Mouse (Mus musculus): ENCODE results near the gene Sycn.
"Not testable (repeated sequence)": the region's sequence is repeated elsewhere in the genome, so short reads cannot be mapped to it uniquely, and the experiment has no call there.

Gene Sycn

GRCm38 (mm10) chr7:28540526-28540925 lies at the start of gene Sycn:
TSS of gene Sycn (plus strand) at chr7:28540885.
- no peak for DNase-seq (ENCODE audit: low spot score in 2 of 2)

- no peak for DNase-seq (ENCODE audit: low spot score in 2 of 2)
Measured at GRCm38 (mm10) chr7:28490903-28491302, 49.8 kb upstream of the Sycn start.

- no peak for DNase-seq (ENCODE audit: low spot score in 2 of 2)
Measured at GRCm38 (mm10) chr7:28492310-28492709, 48.4 kb upstream of the Sycn start.

- no peak for DNase-seq (ENCODE audit: low spot score in 2 of 2)
Measured at GRCm38 (mm10) chr7:28495426-28495825, 45.3 kb upstream of the Sycn start.

- no peak for DNase-seq (ENCODE audit: low spot score in 2 of 2)
Measured at GRCm38 (mm10) chr7:28505585-28505984, 35.1 kb upstream of the Sycn start.

GRCm38 (mm10) chr7:28509121-28509520 lies 31.6 kb upstream of the Sycn start:
- not testable (repeated sequence) for DNase-seq (ENCODE audit: low spot score in 2 of 2)

GRCm38 (mm10) chr7:28510405-28510974 lies 30.2 kb upstream of the Sycn start, which contains the start of gene Ifnl2:
TSS of gene Ifnl2 (minus strand) at chr7:28510455.
- DNase-seq (ENCODE audit: low spot score in 2 of 2) = not testable (repeated sequence)

GRCm38 (mm10) chr7:28511441-28511840 lies 29.2 kb upstream of the Sycn start:
- DNase-seq (ENCODE audit: low spot score in 2 of 2) = no peak

GRCm38 (mm10) chr7:28522536-28522935 lies 18.1 kb upstream of the Sycn start, which contains the start of gene Ifnl3:
TSS of gene Ifnl3 (plus strand) at chr7:28522836.
- not testable (repeated sequence) for DNase-seq (ENCODE audit: low spot score in 2 of 2)

- peak; percentile 56 to 65 for DNase-seq (ENCODE audit: low spot score in 2 of 2)
Measured at GRCm38 (mm10) chr7:28527922-28528719, 12.6 kb upstream of the Sycn start.

- DNase-seq (ENCODE audit: low spot score in 2 of 2) = no peak
Measured at GRCm38 (mm10) chr7:28532005-28532404, 8.7 kb upstream of the Sycn start.

- not testable (repeated sequence) for DNase-seq (ENCODE audit: low spot score in 2 of 2)
Measured at GRCm38 (mm10) chr7:28538886-28539285, 1.8 kb upstream of the Sycn start.

GRCm38 (mm10) chr7:28544051-28544601 lies 3.4 kb downstream of the Sycn start:
- no peak for DNase-seq (ENCODE audit: low spot score in 2 of 2)

- DNase-seq (ENCODE audit: low spot score in 2 of 2) = no peak
Measured at GRCm38 (mm10) chr7:28545048-28545890, 4.6 kb downstream of the Sycn start.

- no peak for DNase-seq (ENCODE audit: low spot score in 2 of 2)
Measured at GRCm38 (mm10) chr7:28545891-28546210, 5.2 kb downstream of the Sycn start.

- DNase-seq (ENCODE audit: low spot score in 2 of 2) = no peak
Measured at GRCm38 (mm10) chr7:28546649-28547048, 6.0 kb downstream of the Sycn start.

- no peak for DNase-seq (ENCODE audit: low spot score in 2 of 2)
Measured at GRCm38 (mm10) chr7:28547154-28547553, 6.5 kb downstream of the Sycn start, which contains the start of gene Nccrp1. TSS of gene Nccrp1 (minus strand) at chr7:28547254.

- no peak for DNase-seq (ENCODE audit: low spot score in 2 of 2)
Measured at GRCm38 (mm10) chr7:28547628-28548027, 6.9 kb downstream of the Sycn start.

GRCm38 (mm10) chr7:28553076-28553475 lies 12.4 kb downstream of the Sycn start:
- no peak for DNase-seq (ENCODE audit: low spot score in 2 of 2)

GRCm38 (mm10) chr7:28555939-28556535 lies 15.4 kb downstream of the Sycn start:
- DNase-seq (ENCODE audit: low spot score in 2 of 2) = no peak

GRCm38 (mm10) chr7:28557069-28557468 lies 16.4 kb downstream of the Sycn start:
- DNase-seq (ENCODE audit: low spot score in 2 of 2) = no peak

GRCm38 (mm10) chr7:28557708-28558107 lies 17.0 kb downstream of the Sycn start:
- DNase-seq (ENCODE audit: low spot score in 2 of 2) = no peak

Data from frontal cortex, postnatal 36 days (tissue).